Mouse (Mus musculus) thymus, postnatal 25 days (tissue): Measurements from ENCODE around the gene Soat1.
"Not testable (repeated sequence)": the region's sequence is repeated elsewhere in the genome, so short reads cannot be mapped to it uniquely, and the experiment has no call there.

Source experiments
- DNase-seq: peaks from one replicate; pipeline ENCODE4 v3.0.0; 2022

The Soat1 gene

DNA sequence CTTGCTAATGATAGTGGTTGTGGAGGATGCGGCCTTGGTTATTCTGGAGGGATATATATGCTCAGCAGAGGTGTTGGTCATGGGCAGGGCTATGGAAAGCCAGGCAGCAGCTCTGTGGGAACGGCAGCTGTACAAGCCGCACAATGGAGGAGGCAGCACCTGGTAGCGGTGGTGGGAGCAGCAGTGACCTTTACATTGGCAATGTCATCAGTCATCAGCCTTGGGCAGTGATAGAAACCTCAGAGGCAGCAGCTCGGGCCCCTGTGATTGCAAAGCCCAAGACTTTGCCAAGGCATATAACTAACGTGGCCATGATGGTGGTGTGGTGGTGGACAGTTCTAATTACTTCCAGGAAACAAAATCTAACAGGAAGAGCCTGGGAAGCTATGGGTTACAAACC is 50.6 kb downstream of the Soat1 start:
- no peak for DNase-seq

- DNase-seq: no peak
Measured at GRCm38 (mm10) chr1:156422856-156423255, 51.3 kb downstream of the Soat1 start.

DNA sequence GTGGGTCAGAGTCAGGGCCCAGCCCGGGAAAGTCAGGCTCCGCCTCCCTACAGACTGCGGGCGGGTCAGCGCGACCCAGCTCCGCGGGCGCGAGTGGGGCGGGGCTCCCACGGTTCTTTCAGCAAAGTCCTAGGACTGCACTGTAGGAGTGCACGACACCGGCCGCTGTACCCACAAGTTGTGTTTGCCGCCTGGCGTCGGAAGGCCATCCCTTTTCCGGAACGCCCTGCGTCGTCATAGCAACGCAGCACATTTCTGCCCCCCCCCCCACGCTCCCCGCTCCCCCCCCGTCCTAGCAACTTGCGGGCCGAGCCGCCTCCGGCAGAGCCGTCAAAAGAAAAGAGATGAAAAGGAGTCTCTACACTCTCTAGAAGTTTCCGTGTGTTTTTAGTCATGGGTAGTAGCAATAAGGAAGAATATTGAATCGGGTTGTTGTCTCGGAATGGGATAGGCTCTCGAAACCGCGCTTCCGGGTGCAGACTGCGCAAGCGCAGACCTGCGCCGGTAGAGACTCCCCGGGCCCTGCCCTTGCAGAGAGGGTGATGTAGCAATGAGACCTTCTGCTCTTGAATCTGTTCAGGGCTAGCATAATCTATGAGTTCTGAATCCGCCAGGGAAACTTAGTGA is 53.3 kb downstream of the Soat1 start, which contains the start of gene Axdnd1:
Axdnd1 (minus strand) TSS at position 489 of the 627 bp plus-strand sequence.
- DNase-seq: peak; percentile 93

DNA sequence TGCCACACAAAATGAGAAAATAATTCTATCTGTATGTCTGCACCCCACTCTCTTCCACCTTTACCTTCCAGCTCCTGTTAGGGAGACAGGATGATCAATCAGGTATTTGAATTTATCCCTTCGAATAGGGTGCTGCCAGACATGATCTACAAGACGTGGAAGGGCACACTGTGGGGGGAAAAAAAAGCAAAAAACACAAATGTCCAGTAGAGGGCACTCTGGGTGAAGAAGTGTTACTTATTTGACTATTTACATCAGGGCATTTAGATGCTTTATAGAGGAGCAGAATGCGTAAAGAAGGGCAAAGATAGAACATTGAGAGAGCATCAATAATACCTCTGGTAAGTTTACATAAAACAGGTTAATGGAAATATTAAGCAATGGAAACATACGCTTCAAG is 56.0 kb downstream of the Soat1 start:
- peak; percentile 62 for DNase-seq

DNA sequence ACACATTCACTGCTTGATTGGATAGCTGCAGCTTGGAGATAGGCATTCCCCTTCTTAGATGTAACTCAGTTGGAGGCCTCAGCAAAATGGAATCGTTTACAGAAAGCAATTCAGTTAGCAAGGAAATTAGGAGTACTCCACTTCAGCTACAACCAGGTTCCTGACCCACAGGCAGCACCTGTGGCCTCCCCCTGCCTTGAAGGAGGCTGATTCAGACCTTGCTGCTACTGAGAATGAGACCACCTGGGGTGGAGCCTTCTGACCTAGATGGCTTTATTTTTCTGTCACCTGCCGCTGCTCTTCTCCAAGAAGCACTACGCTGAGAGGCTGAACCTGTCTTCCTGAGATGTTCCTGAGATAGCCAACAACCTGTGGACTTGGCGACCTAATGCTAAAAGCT is 65.6 kb downstream of the Soat1 start:
- DNase-seq: peak; percentile 81

GRCm38 (mm10) chr1:156408004-156408403 is 66.1 kb downstream of the Soat1 start:
- peak; percentile 76 for DNase-seq

- no peak for DNase-seq
Measured at GRCm38 (mm10) chr1:156403251-156403650, 70.9 kb downstream of the Soat1 start.

- DNase-seq: no peak
Measured at GRCm38 (mm10) chr1:156402491-156402890, 71.6 kb downstream of the Soat1 start.

DNA sequence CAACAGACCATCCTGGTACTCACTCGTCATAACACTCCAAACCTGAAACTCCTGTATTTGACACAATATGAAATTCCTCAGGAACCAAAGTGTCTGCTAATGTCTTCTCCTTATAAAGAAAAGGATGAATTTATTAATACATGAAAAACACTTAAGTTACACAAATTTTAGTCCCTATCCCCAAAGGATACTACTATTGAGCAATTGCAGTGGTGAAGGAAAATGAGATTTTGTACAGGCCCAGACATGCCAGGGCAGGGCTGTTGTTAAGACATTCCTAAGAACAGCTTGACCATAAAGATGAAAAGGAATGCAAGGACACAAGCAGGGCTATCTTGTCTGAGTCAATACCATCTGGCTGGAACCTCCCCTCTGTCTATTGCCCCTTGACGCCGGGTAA is 74.0 kb downstream of the Soat1 start:
- DNase-seq: not testable (repeated sequence)

GRCm38 (mm10) chr1:156393148-156393547 is 81.0 kb downstream of the Soat1 start:
- DNase-seq: no peak

- no peak for DNase-seq
Measured at GRCm38 (mm10) chr1:156386880-156387279, 87.3 kb downstream of the Soat1 start.

- no peak for DNase-seq
Measured at GRCm38 (mm10) chr1:156386232-156386631, 87.9 kb downstream of the Soat1 start.

GRCm38 (mm10) chr1:156381217-156381616 is 92.9 kb downstream of the Soat1 start:
- no peak for DNase-seq
